Mouse (Mus musculus) left cerebral cortex, postnatal 14 days (tissue): Measurements from ENCODE around the gene Hoxd3. TPM values are rescaled to one million over a fixed set of nuclear protein-coding genes. Genes with fewer than 3 reads are reported as not detected.

Experiments used
- DNase-seq, 2 experiments: peaks; one replicate each; pipeline ENCODE4 v3.0.0; 2021 to 2022; ENCODE audit warnings: low spot score in 2 of 2, mixed read lengths in 1 of 2
- intact Hi-C: fragments of 180-260 bp; cut with DNase I; formaldehyde crosslinking; loops from one replicate; pipeline ENCODE4 v1.15.1; 2025
- total RNA-seq, 2 experiments: library from RNA; stranded (reverse); gene quantifications; 2 replicates each; pipeline ENCODE4 v1.2.3; 2021

Gene Hoxd3
- total RNA-seq, 2 experiments from 2014 or later = not detected

DNA sequence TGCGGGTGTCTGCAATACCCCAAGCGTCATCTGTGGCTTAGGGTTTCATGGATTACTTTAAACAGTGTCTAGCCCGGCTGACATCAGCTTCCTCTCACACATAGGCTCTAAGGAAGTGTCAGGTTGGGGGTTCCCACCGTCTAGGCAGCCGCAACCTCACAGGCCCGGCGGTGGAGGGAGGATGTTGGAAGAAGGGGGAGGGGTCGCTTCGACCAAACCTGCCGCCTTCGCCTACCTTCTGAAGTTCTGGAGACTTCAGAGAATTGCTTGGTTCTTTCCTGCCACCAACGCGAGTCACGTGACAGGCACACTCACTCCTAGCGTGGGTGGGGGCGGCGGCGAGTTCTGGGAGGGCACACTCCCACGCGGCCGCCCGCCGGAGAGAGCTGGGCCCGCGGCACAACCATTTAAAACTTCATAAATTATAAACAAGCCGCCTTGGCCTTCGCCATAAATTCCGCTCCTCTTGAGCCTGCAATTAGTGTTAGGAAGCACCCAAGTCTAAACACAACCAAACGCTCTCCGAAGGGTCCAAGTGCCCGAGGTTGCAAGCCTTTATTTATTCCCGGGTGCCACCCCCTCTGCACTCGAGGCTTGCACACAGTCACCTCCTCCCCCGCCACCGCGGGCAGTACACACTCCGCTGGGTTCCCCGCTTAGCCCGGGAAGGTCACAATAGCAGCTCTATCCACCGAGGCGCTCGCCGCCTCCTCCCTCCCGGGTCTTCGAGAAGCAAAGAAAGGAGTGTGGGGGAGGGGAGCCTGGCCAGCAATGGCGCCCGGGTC is 37.8 kb downstream of the Hoxd3 start:
- intact Hi-C loops = loop anchor here (10.0 kb wide), 1 partner anchor 685 kb away; no protein-coding TSS in a partner anchor
- no peak for DNase-seq

DNA sequence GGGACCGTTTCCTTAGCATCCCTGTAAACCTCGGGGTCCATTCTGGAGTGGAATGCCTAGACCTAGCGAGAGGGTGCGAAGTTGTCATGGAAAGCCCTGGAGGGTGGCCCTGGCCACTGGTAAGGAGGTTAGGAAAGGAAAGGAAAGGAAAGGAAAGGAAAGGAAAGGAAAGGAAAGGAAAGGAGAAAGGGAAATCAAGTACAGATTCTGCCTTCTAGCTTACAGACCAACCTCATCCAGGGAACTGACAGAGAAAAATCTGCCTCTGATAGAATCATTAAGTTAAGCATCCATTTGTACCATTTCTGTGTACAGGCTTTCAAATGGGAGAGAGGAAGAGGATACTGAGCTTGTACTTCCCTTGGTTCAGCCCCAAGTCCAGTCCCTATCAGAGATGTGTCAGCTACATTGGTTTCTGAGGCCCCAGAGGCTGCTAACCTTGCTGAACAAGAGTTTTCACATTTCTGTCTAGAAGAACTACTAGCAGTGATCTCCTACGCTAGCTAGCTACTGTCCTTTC is 39.1 kb downstream of the Hoxd3 start:
- no peak for DNase-seq
- intact Hi-C loops = no loop called here

DNA sequence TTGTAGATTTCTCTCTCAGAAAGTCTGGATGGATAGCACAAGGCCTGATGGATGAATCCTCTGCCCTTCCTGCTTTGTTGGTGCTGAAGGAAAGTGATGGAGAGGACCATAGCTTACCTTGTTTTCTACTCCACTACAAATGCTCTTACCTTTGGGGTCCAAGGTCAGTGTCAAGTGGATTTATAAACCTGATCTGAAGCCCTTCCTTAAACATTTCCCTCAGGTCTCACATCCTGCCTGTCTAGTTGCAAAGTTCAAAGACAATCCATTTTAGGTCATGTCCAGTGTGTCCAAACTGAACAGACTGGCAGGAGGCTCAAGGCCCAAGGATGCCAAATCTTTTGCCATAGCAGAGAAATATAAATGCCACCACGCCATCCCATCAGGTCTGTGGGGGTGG is 40.1 kb downstream of the Hoxd3 start:
- intact Hi-C loops = no loop called here
- DNase-seq = no peak

DNA sequence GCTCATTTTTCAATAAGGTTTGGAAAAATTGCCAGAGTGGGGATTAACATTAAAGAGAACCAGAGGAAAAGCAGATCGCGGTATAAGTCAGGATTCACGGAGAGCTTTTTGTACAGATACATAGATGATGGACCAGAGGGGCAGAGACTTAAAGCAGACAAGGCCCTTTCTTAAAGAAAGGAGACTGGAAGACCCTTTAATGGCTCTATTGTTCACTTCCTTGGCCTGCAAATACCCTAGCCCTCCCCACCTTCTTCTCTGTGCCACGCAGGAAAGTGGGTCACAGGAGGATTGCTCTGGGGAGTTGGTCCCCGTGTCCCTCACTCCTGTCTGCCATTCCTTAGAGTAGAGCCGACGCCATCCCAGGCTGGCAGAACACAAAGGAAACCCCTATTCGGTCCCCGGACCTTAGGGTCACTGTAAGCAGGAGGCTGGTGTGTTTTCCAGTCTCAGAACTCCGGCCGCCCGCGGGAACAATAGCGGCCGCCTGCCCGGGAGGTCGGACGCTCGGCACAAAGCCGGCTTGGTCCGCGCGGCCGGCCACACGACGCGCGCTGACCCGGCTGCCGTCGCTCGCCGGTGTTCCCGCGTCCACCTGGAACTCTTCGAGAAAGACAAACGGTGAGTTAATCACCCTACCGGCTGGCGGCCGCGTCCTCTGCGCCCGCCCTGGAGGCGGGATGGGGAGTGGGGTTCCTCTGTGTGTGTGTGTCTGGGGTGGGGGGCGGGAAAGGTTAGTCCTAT is 40.9 kb downstream of the Hoxd3 start:
- intact Hi-C loops = no loop called here
- DNase-seq = no peak

DNA sequence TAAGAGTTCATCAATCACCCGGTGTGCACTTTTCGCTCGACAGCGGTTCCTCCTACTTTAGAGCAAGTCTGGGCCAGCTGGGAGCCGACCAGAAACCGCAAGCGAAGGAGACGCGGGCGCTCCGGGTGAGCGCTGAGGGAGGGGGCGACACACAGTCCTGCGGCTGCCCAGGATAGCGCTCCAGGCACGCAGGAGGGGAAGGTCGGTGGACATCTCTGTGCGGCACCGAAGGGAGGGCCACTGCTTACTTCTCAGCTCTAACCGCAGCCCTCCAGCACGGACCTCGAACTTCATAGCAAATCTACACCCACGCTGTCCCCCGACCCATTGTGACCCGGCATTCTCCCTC is 41.4 kb downstream of the Hoxd3 start:
- intact Hi-C loops = no loop called here

DNA sequence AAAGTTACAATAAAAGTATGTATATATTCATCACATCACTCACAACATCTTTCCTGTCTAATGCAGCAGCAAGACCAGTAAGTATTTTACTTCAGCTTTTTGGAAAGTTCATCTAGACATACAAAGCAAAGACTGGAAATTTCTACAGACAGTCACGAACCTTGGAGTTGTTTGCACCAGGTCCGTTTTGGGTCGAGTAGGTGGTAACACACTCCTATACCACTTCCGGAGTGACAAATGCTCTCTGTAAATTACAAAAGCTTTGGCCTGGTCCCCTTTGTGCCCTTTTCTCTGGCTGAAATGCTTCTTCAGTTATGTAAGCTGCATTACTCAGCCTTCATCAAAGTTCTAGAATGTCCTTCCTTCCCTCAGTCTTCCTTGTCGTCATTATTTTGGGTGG is 42.0 kb downstream of the Hoxd3 start:
- DNase-seq = no peak
- intact Hi-C loops = no loop called here

More for the DNA sequence above, 41.4 kb downstream of the Hoxd3 start:
- no peak for DNase-seq

DNA sequence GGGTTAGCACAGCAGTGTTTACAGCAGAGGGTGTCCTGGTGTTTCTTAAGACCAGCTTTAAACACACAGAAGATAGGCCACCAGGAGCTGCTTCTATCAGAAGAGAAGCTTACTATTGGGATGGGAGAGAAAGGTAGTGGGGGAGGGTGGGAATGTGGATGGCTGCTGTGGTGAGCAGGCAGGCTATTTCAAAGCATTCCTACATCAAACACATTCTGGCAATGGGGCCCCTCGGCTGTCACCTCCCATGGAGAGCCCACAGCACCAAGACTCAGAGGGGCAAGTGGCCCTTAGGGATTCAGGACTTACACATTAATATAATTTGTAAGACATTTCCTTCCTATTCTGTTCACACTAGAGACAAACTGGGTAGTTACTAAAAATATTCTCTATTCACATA is 48.4 kb downstream of the Hoxd3 start:
- DNase-seq = no peak
- intact Hi-C loops = no loop called here

DNA sequence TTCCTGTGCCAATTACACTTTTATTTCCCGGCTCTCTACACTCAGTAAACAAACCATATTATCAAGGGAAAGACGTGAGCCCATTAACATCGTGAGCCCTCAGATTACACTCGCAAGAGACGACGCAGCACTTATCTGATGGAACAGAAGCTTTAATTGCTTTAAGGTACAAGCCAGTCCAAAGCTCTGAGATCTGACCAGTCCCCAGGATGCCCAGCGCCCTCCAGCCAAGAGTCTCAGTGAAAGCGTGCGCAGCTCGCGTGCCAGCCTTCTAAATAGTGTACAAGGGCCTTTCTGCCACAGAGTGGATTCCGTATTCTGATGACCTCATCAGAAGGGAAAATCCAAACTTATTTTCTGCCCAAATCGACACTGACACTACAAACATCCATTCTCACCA is 50.2 kb downstream of the Hoxd3 start:
- intact Hi-C loops = no loop called here
- no peak for DNase-seq

DNA sequence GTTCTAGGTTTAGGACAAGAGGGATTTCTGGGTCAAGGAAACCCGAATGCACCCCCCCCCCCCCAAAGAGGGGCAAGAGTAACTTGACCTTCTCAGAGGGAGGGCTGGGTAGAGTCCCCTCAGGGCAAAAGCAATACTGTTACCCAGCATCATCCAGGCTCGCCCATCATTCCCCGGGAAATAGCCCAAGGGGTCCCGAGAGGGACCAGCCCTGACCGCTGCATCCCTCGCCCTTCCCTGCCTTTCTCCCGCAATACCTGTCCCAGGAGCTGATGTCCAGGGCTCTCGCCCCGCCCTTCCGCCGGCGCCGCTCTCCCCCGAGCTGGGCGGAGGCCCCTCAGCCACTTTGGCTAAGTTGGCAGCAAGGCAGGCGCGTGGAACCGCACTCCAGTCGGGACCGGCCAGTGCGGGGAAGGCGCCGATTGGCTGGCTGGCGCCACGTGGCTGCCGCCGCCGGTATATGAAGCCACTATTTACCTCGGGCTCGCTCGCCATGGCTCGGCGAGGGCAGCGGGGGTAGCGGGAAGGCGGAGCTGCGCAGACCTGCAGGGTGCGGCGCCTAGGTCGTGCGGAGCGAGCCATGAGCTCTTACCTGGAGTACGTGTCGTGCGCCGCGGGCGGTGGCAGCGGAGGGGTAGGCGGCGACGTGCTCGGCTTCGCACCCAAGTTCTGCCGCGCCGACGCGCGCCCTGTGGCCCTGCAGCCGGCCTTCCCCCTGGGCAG is 51.0 kb downstream of the Hoxd3 start, which contains the start of gene Hoxd1:
Hoxd1 (plus strand) TSS at position 459 of the 723 bp plus-strand sequence.
- no peak for DNase-seq
- intact Hi-C loops = no loop called here

DNA sequence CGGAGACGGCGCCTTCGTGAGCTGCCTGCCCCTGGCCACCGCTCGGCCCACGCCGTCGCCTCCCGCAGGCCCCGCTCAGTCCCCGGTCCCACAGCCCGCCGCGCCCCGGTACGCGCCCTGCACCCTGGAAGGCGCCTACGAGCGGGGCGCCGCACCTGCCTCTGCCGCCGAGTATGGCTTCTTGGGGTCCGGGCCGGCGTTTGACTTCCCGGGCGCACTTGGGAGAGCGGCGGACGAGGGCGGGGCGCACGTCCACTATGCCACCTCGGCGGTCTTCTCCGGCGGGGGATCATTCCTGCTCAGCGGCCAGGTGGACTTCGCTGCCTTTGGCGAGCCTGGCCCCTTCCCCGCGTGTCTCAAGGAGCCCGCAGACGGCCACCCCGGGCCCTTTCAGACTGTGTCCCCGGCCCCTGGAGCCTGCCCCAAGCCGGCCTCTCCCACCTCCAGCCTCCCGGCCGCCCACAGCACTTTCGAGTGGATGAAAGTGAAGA is 51.6 kb downstream of the Hoxd3 start:
- intact Hi-C loops = no loop called here
- DNase-seq = no peak

DNA sequence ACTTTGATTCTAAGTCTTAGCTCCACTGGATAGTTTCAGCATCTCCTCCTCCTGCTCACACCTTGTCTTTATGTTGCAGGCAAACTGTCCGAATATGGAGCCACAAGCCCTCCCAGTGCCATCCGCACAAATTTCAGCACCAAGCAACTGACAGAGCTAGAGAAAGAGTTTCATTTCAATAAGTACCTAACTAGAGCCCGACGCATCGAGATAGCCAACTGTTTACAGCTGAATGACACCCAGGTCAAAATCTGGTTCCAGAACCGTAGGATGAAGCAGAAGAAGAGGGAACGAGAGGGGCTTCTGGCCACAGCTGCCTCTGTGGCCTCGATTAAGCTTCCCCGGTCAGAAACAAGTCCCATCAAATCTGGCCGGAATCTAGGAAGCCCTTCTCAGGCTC is 52.2 kb downstream of the Hoxd3 start:
- no peak for DNase-seq
- intact Hi-C loops = no loop called here

DNA sequence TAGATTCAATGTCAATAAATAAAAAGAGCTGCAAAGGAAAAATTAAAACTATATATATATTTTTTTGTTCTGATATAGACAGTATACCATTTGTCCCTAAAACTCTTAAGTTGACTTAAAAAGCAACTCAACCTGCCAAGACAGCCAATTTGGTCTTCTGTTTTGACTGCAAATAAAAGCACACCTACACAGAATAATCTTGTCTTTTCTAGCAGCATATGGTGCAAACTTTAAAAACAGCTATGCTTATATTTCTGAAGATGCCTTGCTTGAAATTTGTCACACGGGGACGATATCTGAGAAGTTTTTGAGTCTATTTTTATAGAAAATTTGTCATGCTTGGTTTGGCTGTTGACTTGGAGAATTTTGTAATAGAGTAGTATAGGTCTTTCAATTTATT is 62.6 kb downstream of the Hoxd3 start:
- DNase-seq = peak in 1 of 2 experiments; percentile 7
- intact Hi-C loops = no loop called here

DNA sequence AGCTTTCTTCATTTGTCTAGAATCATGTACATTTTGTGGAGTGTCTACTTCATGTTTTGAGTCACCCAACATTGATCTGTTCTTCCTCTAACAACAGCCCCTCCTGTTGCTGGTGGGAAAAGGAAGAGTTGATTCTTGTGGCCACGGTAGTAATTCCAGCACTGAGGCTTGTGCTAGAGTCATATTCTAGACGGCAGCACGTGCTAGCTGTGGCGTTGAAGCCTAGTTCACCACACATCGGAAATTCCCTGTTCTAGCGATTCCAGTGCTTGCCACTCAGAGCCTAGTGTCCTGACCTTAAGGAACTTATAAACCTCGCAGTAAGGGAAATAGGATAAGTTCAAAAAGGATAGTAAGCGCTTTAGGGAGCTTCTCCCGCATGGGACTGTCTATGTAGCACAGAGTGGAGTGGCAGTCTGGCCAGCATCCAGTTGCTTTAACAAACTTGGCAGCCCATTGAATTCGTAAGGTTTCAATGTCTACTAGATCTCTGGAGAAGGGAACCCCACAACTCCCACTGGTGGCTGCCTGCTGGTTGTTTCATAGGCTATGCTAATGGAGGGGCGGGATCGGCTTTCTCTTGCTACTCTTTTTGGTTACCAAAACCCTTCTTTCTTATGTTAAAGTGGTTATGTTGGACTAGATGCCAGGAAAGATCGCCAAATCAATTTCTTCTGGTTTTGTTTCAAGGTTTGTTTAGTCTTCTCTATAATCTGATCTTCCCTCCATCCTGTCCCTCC is 66.0 kb downstream of the Hoxd3 start:
- intact Hi-C loops = no loop called here
- DNase-seq = peak; percentile 9 to 14

DNA sequence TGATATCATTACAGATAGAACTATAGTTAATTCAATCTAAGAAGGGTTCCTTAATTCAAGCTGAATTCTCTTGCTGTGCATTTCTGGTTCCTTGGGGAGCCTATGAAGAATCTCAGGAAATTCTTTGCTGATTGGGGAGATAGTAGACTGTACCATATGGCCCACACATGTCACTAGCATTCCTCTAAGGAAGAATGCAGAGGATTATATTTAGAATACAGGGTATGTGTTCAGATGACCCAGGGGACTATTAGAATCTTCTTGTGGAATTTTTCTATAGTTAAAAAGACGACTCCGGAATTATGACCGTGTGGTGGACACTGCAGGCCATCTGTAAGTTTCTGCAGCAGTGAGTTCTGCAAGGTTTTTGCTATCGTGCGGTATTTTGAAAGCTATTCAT is 69.7 kb downstream of the Hoxd3 start:
- intact Hi-C loops = no loop called here
- no peak for DNase-seq

DNA sequence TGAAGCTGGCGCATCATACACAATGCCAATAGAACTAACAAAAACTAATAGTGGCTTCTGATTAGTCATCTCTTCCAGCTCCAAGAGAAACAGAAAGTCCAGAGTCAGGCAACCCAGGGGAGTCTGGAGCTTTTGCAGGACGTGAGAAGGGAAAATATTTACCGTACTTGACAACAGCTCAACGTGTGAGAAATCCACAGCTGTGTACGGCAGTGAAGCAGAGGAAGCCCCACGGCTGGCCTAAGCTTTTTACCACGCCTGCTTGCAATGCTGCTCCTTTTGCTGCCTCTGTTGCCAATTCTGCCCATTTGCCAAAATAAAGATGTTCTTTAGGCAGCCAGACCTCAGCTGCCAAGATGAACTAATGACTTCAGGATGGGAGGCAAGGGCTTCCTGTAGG is 83.8 kb downstream of the Hoxd3 start:
- no peak for DNase-seq
- intact Hi-C loops = loop anchor here (10.0 kb wide), 1 partner anchor 169 kb away; no protein-coding TSS in a partner anchor
